Mouse (Mus musculus) retina, adult 2 months (tissue): Measurements from ENCODE around the gene Cep83.

ENCODE experiments used
- DNase-seq: peaks from one replicate; pipeline ENCODE4 v3.0.0-alpha.2; 2012; ENCODE audit warnings: low read depth, low spot score

Gene Cep83

DNA sequence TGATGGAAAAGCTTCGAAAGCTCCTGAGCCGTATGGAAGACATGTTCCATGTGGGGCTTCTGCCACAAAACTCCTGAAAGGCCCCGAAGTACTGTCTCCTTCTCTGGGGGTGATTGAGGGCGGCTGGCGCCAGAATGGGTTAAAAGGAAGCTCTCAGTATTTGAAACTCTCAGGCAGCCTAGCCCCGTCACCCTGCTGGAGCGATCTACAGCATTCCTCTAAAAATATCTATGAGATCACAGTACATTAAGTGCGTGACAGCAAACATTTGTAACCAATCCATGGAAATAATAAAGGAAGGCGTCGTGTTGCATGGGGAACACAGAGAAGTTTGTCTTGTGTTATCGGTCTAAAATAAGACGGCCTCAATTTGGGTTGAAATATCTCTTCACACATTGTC is 138.0 kb downstream of the Cep83 start:
- no peak for DNase-seq

DNA sequence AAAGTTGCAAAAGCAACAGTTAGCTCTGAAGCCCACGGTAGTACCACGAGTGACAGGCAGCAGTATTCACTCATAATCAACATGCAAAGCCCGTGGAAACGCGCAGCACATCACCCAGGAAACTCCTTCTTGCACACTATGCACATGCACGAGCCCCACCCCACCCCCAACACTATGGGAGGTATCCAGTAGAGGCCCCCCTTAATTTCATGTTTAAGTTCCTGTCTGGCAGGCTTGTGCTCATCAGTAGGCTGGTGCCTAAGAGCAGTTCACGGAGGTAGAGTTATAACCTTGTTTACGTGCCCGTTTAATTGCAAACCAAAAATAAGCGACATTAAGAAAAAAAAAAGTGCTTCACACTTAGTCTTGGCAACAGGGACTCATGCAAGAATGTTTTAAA is 138.9 kb downstream of the Cep83 start:
- no peak for DNase-seq

DNA sequence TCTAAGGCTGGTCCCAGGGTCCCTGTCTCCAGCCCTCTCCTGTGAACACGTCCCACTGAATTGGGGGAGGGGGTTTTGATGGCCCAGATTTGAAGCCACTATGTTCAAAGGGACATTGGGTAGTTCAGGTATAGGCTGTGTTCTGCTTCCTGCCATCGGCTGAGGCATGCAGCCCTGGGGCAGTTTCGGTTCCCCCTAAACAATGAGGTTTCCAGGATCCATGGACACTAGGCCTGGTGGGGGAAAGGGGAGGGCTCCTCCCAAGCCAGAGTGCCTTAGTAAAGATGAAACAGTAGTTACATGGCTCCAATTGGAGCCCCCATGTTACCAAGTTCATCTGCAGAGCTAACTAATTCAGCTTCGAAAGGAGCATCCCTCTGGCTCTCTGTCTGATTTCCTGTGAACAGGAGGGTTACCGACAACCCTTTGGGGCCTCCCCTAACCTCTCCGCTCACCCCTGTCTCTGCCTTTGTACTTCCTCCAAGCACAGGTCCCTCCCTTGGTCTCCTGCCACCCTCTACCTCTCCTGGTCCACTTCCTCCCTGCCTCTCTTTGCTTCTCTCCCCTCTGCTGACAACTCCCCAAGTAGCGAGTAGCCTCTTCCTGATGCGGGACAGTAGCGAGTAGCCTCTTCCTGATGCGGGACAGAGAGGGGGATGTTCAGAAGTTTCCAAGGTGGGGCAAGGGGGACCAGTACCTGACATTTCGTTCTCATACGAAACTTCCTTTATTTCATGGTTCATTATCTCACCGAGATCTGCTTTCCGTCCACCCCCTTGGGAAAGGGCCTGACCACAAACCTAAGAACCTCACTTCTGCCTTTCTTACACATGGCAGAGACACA is 139.7 kb downstream of the Cep83 start:
- no peak for DNase-seq

DNA sequence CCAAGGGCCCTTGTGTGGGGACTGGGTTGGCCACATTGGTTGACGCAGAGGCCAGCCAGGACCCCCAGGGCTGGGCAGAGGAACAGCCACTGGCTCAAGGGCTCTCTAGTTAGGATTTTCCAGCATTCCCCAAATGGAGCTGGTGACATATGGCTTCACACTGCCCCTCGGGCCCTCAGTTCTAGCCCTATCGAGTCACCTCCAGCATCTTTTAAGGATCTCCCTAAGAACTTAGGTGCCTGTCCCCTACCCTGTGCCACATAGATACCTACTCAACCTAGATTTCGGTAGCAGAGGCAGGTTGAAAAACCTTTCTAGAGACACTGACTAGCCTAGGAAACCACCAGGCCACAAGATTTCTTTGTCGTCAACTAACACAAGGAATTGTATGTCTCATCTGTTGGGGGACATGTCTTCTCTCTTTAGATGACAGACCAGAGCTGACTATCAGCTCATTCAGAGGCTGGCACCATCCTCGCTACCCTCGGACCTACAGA is 140.3 kb downstream of the Cep83 start:
- DNase-seq, result no peak

DNA sequence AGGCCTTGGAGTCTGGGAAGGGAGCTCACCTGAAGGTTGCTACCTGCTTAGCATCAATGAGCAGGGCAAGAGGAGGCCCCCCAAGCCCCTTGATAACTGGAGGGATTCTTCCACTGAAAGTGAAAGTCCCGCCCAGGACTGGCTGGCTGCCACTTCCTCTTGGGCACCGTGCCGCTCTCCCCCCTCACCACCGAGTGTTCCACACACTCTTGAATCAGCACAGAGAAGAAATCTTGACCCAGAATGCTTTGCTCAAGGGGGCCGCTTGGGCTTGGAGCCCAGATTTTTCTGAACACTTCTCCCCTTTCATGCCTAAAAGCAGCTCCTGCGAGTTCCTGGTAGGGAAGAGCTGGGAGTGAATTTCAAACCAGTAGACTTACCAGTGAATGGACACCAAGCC is 141.0 kb downstream of the Cep83 start:
- no peak for DNase-seq

DNA sequence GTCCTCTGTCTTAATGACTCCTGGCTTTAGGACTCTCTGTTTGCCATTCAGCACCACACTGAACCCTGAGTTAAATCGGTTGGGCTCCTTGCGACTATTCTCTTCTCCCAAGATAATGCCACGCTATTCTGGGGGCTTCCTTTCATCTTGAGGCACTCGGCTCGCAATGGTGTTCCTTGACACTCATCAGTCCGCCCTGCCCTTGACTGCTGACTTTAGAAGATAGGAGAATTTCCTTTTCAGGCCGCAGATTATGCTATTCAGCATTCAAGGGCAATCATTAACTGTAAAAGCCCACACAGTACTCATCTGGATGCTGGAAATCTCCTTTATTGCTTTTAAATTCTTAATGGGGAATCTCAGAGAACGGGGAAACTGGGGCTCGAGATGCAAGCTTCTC is 147.4 kb downstream of the Cep83 start:
- no peak for DNase-seq
